Mouse (Mus musculus) right cerebral cortex, adult 2 months (tissue): ENCODE measurements around the gene Itgam.

ENCODE experiments used
- DNase-seq, 2 experiments: peaks; one replicate each; pipeline ENCODE4 v3.0.0; 2021 to 2022; ENCODE audit warnings: low spot score in 2 of 2

Gene Itgam

DNA sequence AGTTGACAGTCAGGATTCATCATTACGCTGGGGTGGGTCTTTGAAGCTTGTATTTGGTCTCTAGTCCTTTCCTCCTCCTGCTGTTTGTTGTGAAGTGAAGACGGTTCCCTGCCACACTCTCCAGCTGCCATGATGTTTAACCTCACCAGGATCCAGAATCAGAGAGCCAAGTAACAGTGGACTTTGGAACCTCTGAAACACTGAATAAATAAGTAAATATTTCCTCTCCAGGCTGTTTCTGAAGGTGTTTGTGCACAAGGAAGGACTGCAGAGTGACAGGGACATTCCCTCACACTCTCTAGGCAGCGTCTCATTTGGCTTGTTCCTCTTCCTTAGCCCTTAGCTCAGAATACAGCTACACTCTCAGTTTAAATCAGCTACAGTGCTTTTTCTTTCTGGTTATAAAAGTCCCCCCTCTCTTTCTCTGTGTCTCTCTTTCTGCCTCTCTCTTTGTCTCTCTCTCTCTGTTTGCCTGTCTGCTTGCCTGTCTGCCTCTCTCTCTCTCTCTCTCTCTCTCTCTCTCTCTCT, 5.5 kb upstream of the Itgam start:
- DNase-seq, result no peak

DNA sequence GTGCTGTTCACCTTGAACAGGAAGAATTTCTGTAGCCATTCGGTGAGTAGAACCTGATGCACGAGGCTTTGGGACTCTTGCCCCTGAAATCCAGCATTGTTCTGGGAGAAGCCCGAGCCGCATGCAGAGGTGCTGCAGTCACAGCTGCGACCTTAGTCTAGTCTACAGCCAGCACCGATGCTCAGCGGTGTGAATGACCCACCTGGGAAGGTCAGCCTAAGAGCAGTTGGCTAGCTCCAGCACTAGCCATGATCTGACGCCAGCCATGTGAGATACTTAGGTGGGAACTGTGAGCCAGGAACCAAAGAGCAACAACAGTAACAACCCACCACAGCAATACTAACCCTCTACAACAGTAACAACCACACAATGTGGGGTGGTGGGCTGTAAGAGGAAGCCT, 4.6 kb upstream of the Itgam start:
- no peak for DNase-seq

DNA sequence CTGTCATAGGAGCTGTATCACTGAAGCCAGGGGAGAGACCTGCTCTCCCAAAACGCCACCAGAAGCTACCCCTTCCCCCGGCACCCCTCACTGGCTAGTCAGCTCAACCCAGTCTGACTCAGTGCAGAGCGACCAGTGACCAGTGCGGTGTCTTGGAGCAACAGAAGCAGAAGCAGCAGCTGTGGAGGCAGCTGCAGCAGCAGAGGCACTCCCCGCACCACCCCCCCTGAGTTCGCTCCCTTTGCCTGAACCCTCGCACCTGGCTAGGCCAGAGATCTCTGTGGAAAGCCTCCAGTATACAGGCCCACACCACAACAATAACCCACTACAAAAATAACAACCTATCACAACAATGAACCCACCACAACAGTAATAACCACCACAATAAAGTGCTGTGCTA, 3.9 kb upstream of the Itgam start:
- no peak for DNase-seq

- no peak for DNase-seq
Measured at GRCm38 (mm10) chr7:128059091-128059490, 3.3 kb upstream of the Itgam start.

- DNase-seq, result no peak
Measured at GRCm38 (mm10) chr7:128063211-128063781, 856 bp downstream of the Itgam start.

DNA sequence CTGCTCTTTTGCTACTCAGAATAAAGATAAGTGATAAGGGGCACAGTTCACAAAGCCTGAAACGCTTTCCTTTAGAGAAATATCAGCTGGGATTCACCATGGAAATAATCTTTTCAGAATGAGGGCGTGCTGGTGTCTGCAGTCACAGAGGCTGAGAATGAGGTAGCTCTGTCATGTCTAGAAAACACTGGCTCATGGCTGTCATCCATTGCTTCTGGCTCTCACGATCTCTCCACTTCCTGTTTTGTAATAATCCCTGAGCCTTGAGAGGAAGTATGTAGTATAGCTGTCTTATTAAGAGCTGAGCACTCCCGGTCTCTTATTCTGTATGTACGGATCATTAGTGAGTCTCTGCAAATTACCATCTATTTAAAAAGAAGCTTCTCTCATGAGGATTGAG, 3.1 kb downstream of the Itgam start:
- no peak for DNase-seq

DNA sequence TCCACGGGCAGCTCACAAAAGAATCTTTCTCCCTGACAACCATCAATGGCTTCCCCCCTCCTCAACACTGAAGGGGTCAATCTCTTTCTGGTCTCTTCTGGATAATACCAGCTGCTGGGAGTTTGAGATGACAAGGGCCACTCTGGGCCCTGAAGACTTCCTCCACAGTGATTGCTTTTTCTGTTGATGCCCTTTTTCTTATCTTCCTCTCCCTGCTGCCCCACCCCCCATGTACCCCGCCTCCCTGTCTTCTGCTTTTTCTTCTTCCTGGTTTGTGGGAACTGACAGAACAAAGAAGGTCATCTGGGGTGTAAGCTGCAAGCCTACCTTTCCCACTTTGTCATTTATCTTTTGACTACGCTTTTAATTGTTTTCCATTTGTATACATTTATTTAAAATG, 5.4 kb downstream of the Itgam start:
- DNase-seq, result no peak

- DNase-seq, result no peak
Measured at GRCm38 (mm10) chr7:128069844-128070243, 7.4 kb downstream of the Itgam start.

DNA sequence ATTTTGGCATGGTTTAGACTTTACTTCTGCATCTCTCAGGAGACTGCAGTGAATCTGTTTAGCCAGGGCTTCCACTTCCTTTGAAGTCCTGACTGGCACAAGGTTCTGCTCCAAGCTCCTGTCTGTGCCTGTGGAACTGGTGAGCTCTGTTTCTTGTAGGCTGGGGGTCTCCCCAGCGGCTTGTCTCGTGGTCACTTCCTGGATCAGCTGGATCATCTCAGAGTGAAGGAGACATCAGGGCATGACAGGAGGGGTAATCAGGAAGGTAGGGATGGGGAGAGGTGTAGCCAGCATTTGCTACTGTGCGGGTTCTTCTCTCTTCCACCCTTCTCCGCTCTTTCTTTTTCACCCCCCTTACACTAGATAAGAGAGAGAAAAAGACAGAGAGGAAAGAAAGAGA, 9.4 kb downstream of the Itgam start:
- DNase-seq, result no peak

- DNase-seq, result no peak
Measured at GRCm38 (mm10) chr7:128080012-128080411, 17.6 kb downstream of the Itgam start.

GRCm38 (mm10) chr7:128089141-128089540, 26.7 kb downstream of the Itgam start:
- no peak for DNase-seq

DNA sequence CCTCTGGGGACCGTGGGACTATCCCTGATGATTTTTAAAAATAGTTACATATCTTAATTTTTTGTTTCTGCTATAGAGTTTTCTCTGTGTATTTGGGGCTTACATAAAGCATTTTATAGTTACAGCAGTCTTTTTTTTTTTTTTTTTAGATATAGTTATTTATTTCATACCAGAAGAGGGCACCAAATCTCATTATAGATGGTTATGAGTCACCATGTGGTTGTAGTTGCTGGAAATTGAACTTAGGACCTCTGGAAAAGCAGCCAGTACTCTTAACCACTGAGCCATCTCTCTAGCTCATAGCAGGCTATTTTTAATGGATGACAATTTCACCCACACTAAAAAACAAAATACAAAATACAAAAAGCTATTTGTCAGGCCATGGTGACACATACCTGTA, 35.7 kb downstream of the Itgam start:
- DNase-seq, result no peak

DNA sequence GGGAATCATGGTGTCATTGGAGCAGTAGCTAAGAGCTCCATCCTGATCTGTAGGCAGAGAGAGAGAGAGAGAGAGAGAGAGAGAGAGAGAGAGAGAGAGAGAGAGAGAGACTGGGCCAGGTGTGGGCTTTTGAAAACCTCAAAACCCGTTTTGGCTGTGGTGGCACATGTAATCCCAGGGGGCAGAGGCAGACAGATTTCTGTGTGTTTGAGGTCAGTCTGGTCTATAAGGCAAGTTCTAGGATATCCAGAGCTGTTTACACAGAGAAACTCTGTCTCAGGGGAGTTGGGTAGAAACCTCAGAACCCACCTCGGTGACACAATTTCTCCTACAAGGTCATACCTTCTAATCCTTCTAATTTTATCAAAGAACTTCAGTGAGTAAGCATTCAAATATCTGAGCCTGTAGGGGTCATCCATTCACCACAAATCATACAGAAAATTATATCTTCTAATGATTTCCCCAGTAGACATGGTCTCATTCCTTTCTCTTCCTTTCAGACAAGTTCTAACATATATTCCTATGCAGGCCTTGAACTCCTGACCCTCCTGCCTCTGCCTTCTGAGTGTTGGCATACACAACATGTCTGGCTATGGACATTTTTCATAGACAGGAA, 38.4 kb downstream of the Itgam start:
- DNase-seq, result no peak

- peak; percentile 22 to 39 for DNase-seq
Measured at GRCm38 (mm10) chr7:128105246-128105645, 42.8 kb downstream of the Itgam start.

DNA sequence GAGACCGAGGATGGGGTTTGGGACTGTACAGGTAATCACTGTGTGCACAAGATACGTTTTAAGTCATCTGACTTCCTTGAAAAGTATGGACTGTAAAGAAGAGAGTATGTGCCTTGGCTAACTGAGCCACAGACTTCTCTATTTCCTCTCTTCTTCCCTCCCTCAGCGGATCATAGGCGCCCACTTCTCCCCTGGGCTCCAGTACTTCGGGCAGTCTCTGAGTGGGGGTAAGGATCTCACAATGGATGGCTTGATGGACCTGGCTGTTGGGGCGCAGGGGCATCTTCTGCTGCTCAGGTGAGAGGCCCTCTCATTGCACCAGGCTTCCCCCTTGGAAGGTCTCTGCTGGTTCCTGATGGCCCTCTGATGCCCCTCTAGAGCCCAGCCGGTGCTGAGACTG, 45.0 kb downstream of the Itgam start:
- no peak for DNase-seq

- DNase-seq, result no peak
Measured at GRCm38 (mm10) chr7:128110314-128110713, 47.9 kb downstream of the Itgam start.

GRCm38 (mm10) chr7:128112131-128112530, 49.7 kb downstream of the Itgam start:
- DNase-seq, result no peak

DNA sequence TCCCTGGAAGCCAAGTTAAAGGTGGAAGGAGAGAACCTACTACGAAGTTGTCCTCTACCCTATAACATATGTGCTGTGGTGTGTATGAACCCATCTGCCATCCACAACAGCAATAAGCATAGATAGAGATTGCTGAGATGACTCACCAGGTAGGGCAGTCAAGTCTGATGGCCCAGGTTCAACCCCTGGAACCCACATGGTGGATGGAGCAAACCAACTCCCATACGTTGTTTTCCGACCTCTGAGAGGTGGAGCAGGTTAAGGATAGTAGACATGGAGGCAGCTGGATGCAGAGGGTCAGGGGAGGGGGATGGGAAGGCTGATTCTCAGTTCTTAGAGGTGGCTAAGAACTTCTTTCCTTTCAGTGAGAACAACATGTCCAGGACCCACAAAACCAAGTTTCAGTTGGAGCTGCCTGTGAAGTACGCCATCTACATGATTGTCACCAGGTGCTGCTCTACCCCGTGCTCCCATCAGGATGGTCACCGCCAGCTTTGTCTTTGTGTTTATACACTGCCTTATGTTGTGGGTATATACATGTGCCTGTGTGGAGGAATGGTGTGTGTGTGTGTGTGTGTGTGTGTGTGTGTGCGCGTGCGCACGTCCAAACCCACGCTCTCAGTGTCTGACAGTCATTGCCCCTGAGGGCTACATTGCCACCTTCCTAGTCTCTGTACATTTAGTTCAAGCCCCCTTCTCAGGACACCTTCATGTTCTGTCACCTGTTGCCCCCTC, 52.1 kb downstream of the Itgam start:
- no peak for DNase-seq

DNA sequence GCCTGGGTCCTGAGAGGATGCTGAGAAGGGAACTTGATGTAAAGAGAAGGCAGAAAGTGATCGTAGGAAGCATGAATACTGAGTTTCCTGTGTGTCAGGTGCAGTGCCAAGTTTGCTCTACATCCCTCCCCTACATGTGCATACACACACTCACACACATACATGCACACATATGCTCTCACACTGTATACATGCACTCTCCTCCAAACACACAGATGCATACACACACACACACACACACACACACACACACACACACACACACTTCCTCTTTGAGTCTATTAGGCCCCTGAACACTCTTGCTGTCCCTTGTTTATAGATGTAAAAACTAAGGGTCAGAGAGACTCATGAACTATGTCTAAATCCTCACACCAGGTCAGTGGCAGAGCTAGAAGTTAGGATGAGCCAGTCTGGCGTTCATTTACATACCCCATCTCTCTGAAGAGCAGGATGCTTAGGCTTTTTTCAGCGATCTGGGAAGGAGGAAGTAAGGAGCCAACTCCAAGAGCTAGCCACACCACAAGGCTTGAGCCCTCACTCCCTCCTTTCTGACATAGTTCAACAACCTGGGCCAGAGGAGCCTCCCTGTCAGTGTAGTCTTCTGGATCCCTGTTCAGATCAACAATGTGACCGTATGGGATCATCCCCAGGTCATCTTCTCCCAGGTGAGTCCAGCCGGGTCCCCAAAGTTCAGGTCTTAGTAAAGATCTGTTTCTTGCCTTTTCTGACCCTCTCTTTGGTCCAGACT, 52.9 kb downstream of the Itgam start:
- no peak for DNase-seq

- no peak for DNase-seq
Measured at GRCm38 (mm10) chr7:128116396-128116795, 54.0 kb downstream of the Itgam start.

DNA sequence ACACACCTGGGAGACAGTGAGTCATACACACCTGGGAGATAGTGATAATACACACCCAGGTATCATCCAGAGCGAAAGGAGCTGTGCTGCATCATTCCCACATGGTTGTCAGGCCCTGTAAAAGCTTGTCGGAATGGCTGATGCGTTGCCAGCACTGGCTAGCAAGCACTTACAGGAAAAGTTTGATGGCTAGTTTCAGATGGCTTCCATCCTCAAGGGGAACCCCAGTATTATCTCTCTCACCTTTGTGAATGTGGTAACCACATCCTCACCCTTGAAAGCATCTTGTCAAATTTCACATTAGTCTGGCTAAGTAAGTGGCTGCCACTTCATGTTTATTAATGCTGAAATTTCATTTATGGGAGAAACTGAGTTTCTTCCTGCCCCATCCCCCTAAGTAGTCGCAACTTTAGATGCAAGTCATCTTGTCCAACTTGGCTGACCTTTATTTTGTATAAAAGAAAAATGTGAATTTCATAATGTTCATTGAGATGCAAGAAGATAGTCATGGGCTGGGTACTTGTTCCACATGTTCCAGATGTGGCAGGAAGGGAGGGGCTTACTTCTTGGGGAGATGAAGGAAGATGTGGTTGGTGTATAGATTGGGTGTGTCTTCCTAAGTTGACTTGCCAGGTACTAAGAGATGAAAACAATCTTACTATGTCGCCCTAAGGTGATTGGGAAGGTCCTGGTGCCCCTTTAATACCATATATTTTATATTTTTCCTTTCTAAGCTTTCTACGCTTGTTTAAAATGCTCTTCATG, 57.5 kb downstream of the Itgam start:
- DNase-seq, result no peak
